Mouse (Mus musculus): ENCODE data around the gene Cyp2u1.

The Cyp2u1 gene

GRCm38 (mm10) chr3:131302452-131303319 is at the start of gene Cyp2u1:
Gene Cyp2u1, minus strand, starts transcription at chr3:131303227.
- in situ Hi-C loops (cut with MboI, MseI): no loop called here

- in situ Hi-C loops (cut with MboI, MseI): loop anchor here (5.0 to 25.0 kb wide), 6 partner anchors 53 to 1637 kb away; partner anchors contain the start of genes Aimp1 and Tbck
Measured at GRCm38 (mm10) chr3:131350539-131350938, 47.5 kb upstream of the Cyp2u1 start.

DNA sequence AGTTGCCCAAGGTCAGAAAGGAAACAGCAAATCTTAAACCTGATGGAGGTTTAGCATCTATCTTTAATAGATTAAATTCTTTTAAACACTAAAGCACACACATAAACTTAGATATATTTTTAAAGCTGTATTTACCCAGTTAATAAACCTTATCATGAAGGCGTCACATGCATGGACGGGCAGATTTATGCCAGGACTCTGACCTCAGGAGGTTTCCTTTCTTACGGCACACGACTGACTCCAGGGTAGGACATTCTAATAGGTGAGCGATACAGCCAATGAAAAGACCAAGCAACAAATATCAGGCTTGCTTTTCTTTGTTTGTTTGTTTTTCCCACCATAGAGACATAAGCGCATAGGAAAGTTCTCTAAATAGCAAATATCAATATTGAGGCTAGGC is 46.0 kb upstream of the Cyp2u1 start:
- in situ Hi-C loops (cut with MboI, MseI): no loop called here

DNA sequence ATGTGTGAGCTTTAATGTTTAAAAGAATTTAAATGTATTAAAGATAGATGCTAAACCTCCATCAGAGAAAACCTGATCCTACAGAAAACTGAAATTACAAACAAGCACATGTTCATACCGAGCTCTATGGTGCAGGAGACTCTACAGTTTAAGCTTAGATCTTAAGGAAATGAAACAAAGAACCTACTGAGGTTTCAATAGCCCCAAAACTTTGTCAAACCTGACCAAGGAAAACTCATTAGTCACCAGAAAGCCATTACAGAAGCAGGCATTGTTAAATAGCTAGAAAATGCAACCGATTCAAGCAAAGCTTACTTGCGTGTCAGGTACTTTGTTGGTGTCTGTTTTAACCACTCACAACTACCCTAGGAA is 45.5 kb upstream of the Cyp2u1 start:
- in situ Hi-C loops (cut with MboI, MseI): no loop called here

GRCm38 (mm10) chr3:131347831-131348578 is 45.0 kb upstream of the Cyp2u1 start:
- in situ Hi-C loops (cut with MboI, MseI): no loop called here

GRCm38 (mm10) chr3:131345903-131346302 is 42.9 kb upstream of the Cyp2u1 start:
- in situ Hi-C loops (cut with MboI, MseI): no loop called here

- in situ Hi-C loops (cut with MboI, MseI): no loop called here
Measured at GRCm38 (mm10) chr3:131343311-131343710, 40.3 kb upstream of the Cyp2u1 start.

DNA sequence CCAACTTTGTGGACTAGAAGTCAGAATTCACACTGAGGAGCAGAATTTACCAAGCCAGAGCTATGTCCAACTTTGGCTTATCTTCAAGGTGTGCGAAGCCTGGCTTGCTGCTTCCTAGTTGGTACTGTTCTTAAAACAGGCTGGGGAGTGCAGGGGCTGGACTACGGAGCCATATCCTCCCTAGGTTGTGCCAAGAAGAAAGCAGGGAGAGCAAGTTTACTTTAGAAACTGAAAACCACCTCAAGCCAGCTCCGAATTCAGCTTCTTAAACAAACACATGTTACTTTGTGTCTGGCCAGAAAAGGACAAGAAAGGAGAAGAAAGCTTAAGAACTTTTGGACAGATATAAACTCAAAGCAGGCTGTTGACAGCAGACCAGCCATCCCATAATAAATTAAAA is 37.9 kb upstream of the Cyp2u1 start:
- in situ Hi-C loops (cut with MboI, MseI): no loop called here

GRCm38 (mm10) chr3:131339280-131339679 is 36.3 kb upstream of the Cyp2u1 start:
- in situ Hi-C loops (cut with MboI, MseI): loop anchor here (10.0 kb wide), 1 partner anchor 226 kb away; the partner anchor contains the start of gene Papss1

DNA sequence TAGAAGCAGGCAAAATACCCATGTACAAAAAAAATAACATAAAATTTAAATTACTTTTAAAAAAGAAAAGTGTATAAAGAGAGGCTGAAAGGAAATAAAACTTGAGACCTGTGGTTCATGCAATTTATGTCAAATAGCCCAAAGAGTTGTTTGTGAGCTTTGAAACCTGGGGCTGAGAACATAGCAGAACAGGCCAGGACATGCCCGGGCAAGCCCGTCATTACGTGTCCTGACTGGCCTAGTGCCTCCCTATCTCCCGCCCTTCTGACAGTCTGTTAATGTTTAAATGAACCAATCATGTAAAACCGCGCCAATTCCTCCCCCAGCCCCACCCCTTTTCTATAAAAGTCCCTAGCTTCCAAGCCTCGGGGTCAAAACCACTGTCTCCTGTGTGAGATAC is 34.7 kb upstream of the Cyp2u1 start:
- in situ Hi-C loops (cut with MboI, MseI): loop anchor here (10.0 kb wide), 1 partner anchor 227 kb away; the partner anchor contains the start of gene Papss1

- in situ Hi-C loops (cut with MboI, MseI): loop anchor here (10.0 kb wide), 1 partner anchor 228 kb away; the partner anchor contains the start of gene Papss1
Measured at GRCm38 (mm10) chr3:131336629-131337028, 33.6 kb upstream of the Cyp2u1 start.

GRCm38 (mm10) chr3:131335117-131335547 is 32.1 kb upstream of the Cyp2u1 start:
- in situ Hi-C loops (cut with MboI, MseI): loop anchor here (10.0 kb wide), 1 partner anchor 230 kb away; the partner anchor contains the start of gene Papss1

GRCm38 (mm10) chr3:131327189-131327588 is 24.2 kb upstream of the Cyp2u1 start:
- in situ Hi-C loops (cut with MboI, MseI): no loop called here

DNA sequence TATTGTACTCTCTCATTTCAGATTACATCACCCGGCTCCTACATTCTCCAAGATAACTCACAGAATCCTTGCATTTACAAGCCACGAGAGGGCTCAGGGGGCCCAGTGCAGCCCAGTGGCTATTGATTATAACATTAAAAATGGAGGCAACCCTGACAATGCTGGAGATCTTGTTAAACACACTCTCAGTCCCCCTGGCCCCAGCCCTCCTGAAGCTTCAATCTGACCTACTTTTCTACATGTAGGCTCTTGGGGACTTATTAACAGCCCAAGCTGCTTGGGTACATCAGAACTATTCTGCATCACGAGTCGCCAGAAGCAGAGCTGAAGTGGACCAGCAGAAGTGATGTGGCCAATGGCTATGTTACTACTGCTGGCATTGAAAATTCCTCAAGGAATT is 23.6 kb upstream of the Cyp2u1 start:
- in situ Hi-C loops (cut with MboI, MseI): no loop called here

GRCm38 (mm10) chr3:131322081-131322815 is 19.2 kb upstream of the Cyp2u1 start:
- in situ Hi-C loops (cut with MboI, MseI): no loop called here

GRCm38 (mm10) chr3:131320184-131320583 is 17.2 kb upstream of the Cyp2u1 start:
- in situ Hi-C loops (cut with MboI, MseI): no loop called here

- in situ Hi-C loops (cut with MboI, MseI): loop anchor here (10.0 kb wide), 1 partner anchor 157 kb away; no protein-coding TSS in a partner anchor
Measured at GRCm38 (mm10) chr3:131318211-131318610, 15.2 kb upstream of the Cyp2u1 start.

DNA sequence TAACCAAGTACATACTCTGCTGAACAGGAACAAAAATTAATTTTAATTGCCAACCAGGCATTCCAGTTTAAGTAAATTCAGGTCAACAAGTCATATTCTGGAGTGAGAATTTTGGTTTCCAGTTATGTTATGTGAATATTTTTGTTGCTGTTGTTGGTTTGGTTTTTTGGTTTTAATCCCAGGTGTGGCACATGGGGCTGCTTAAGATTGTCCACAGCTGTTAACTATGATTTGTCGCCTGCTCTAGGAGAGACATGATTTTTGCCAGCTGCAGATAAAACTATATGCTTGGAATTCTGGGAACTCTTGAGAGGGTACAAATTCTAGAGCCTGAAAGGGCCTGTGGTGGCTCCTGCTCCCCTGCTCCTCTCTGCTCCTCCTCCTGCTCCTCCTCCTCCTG is 14.1 kb upstream of the Cyp2u1 start:
- in situ Hi-C loops (cut with MboI, MseI): loop anchor here (10.0 kb wide), 1 partner anchor 158 kb away; no protein-coding TSS in a partner anchor

DNA sequence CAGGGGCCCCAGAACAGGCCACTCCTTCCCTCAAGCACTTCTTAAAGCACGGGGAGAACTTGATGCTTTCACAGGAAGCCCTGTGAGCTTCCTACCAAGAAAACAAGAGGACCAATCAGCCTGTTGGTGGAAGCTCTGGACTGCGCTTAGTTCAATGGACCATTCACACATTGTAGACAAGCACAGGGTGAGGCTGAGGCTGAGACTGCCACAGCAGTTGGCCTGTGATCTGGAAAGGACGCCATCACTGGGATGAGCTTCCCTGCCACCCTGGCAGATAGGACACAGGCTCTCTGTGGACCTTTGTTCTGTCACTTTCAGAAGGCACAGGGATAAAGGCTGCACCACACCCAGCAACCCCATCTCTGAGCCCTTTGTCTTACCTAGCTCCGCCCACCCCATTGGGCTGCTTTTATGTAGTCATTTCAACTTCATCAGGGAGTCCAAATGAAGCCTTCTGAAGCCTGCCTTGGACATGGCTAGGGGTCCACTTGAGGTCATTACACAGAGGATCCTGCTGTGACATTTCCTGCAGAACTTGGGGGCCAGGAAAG is 13.0 kb upstream of the Cyp2u1 start:
- in situ Hi-C loops (cut with MboI, MseI): loop anchor here (10.0 kb wide), 1 partner anchor 159 kb away; no protein-coding TSS in a partner anchor

DNA sequence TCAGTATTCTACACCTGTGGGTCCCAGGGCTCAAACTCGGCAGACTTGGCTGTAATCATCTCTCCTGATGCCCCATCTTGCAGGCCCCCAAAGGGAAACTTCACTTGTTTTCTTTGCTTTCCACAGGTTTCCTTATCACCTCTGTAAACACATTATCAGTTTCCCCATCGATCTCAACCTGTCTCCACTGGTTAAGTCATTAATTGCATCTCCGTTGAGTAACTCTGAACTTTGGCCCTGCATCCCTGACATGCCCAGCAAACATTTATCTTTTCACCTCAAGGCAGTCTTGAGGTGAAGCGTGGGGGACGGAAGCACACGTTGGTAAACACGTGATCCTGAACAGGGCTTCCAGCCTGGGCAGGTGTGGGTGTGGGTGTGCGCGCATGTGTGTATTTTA is 9.3 kb upstream of the Cyp2u1 start:
- in situ Hi-C loops (cut with MboI, MseI): loop anchor here (10.0 kb wide), 1 partner anchor 162 kb away; no protein-coding TSS in a partner anchor

- in situ Hi-C loops (cut with MboI, MseI): loop anchor here (10.0 kb wide), 1 partner anchor 164 kb away; no protein-coding TSS in a partner anchor
Measured at GRCm38 (mm10) chr3:131310572-131310971, 7.5 kb upstream of the Cyp2u1 start.

Data from T-helper 1 cell (primary cell).